Mouse (Mus musculus) neural tube, embryonic 13.5 days (tissue): ENCODE results near the gene Cavin4. TPM values are rescaled to one million over a fixed set of nuclear protein-coding genes. Genes with fewer than 3 reads are reported as not detected.

Experiments used
- ATAC-seq: fragments of 200-750 bp; cut with Nextera tagmentation; 2 replicates; pipeline ENCODE4 v1.8.0; 2017; ENCODE audit warnings: low read depth, mild to moderate bottlenecking, moderate TSS enrichment, moderate library complexity
- H3K27ac ChIP-seq: fragments of 300-500 bp; sonication (generic); replicated peaks from 2 replicates; pipeline ENCODE4 v1.5.1; 2015; ENCODE audit warnings: moderate library complexity, mild to moderate bottlenecking, inconsistent platforms
- H3K27me3 ChIP-seq: fragments of 300-500 bp; sonication (generic); 2 replicates; pipeline ENCODE4 v1.6.1; 2015; ENCODE audit warnings: mild to moderate bottlenecking, inconsistent platforms
- H3K36me3 ChIP-seq: fragments of 300-500 bp; sonication (generic); 2 replicates; pipeline ENCODE4 v1.6.1; 2015; ENCODE audit warnings: mild to moderate bottlenecking, inconsistent platforms
- H3K4me1 ChIP-seq: fragments of 300-500 bp; sonication (generic); replicated peaks from 2 replicates; pipeline ENCODE4 v1.6.1; 2015; ENCODE audit warnings: inconsistent platforms
- H3K4me2 ChIP-seq: fragments of 300-500 bp; sonication (generic); 2 replicates; pipeline ENCODE4 v1.6.1; 2015; ENCODE audit warnings: inconsistent platforms, mild to moderate bottlenecking, moderate library complexity
- H3K4me3 ChIP-seq: fragments of 300-500 bp; sonication (generic); 2 replicates; pipeline ENCODE4 v1.5.1; 2015; ENCODE audit warnings: mild to moderate bottlenecking, inconsistent platforms
- H3K9ac ChIP-seq: fragments of 300-500 bp; sonication (generic); 2 replicates; pipeline ENCODE4 v1.6.1; 2015; ENCODE audit warnings: moderate library complexity, mild to moderate bottlenecking, inconsistent platforms
- H3K9me3 ChIP-seq: fragments of 300-500 bp; sonication (generic); 2 replicates; pipeline ENCODE4 v1.6.1; 2016; ENCODE audit warnings: inconsistent platforms
- WGBS: fragments of 180-500 bp; shearing (Covaris S2); methylation state at CpG from one replicate; pipeline ENCODE4 v1.1.7; 2015; 5-methylcytosine and 5-hydroxymethylcytosine counted together
- polyA plus RNA-seq: library from polyadenylated mRNA; unstranded; fragments of >200 nt; fragmentation: Nextera tagmentation; extraction: Ambion mirVana; gene quantifications from 2 replicates; pipeline ENCODE4 v1.2.1, GENCODE M21; 2015

The Cavin4 gene
- polyA plus RNA-seq, 1 experiment from 2014 or later, result 1.8 TPM

GRCm38 (mm10) chr4:48639503-48639902 lies 23.8 kb upstream of the Cavin4 start:
- H3K9me3 ChIP-seq, result no peaks in the 10 kb centered on the region
- H3K4me3 ChIP-seq, result no peak overlapping the region
- H3K4me1 ChIP-seq, result no peaks in the 10 kb centered on the region; the same call in 1 of the 2 replicates
- no peaks in the 10 kb centered on the region for H3K27me3 ChIP-seq
- no peak overlapping the region for H3K9ac ChIP-seq
- no peak overlapping the region for H3K4me2 ChIP-seq
- H3K36me3 ChIP-seq, result peaks cover 82% of the 10 kb centered on the region
- H3K27ac ChIP-seq, result no peak overlapping the region
- WGBS, result 92% methylated on average over 17 of the region's 17 CpGs
- ATAC-seq, result no peak

GRCm38 (mm10) chr4:48643801-48644200 lies 19.5 kb upstream of the Cavin4 start:
- no peak for ATAC-seq
- H3K4me1 ChIP-seq, result no peaks in the 10 kb centered on the region
- no peak overlapping the region for H3K4me3 ChIP-seq
- 86% methylated on average over 6 of the region's 6 CpGs for WGBS
- H3K4me2 ChIP-seq, result no peak overlapping the region
- no peaks in the 10 kb centered on the region for H3K9me3 ChIP-seq
- H3K27me3 ChIP-seq, result no peaks in the 10 kb centered on the region
- H3K27ac ChIP-seq, result no peak overlapping the region
- H3K9ac ChIP-seq, result no peak overlapping the region
- peaks cover 89% of the 10 kb centered on the region for H3K36me3 ChIP-seq

GRCm38 (mm10) chr4:48646143-48646542 lies 17.2 kb upstream of the Cavin4 start:
- no peak overlapping the region for H3K4me3 ChIP-seq
- WGBS, result 95% methylated on average over 5 of the region's 5 CpGs
- no peaks in the 10 kb centered on the region for H3K9me3 ChIP-seq
- H3K27me3 ChIP-seq, result no peaks in the 10 kb centered on the region
- H3K27ac ChIP-seq, result no peak overlapping the region
- H3K9ac ChIP-seq, result no peak overlapping the region
- H3K36me3 ChIP-seq, result peaks cover 88% of the 10 kb centered on the region
- no peak for ATAC-seq
- H3K4me1 ChIP-seq, result no peaks in the 10 kb centered on the region
- H3K4me2 ChIP-seq, result no peak overlapping the region

GRCm38 (mm10) chr4:48650617-48651360 lies 12.5 kb upstream of the Cavin4 start:
- 92% methylated on average over 10 of the region's 10 CpGs for WGBS
- no peak for ATAC-seq
- H3K27ac ChIP-seq, result no peak overlapping the region
- H3K9ac ChIP-seq, result no peak overlapping the region
- peaks cover 16% of the 10 kb centered on the region for H3K4me1 ChIP-seq
- no peak overlapping the region for H3K4me2 ChIP-seq
- no peak overlapping the region for H3K4me3 ChIP-seq
- H3K27me3 ChIP-seq, result no peaks in the 10 kb centered on the region
- H3K36me3 ChIP-seq, result peaks cover 87% of the 10 kb centered on the region
- H3K9me3 ChIP-seq, result no peaks in the 10 kb centered on the region

GRCm38 (mm10) chr4:48654118-48654517 lies 9.2 kb upstream of the Cavin4 start:
- no peak overlapping the region for H3K4me3 ChIP-seq
- H3K9ac ChIP-seq, result no peak overlapping the region
- 29% methylated on average over 4 of the region's 4 CpGs for WGBS
- peaks cover 88% of the 10 kb centered on the region for H3K36me3 ChIP-seq
- ATAC-seq, result peak; percentile 55
- H3K9me3 ChIP-seq, result no peaks in the 10 kb centered on the region
- H3K27ac ChIP-seq, result no peak overlapping the region
- no peaks in the 10 kb centered on the region for H3K27me3 ChIP-seq
- no peak overlapping the region for H3K4me2 ChIP-seq
- H3K4me1 ChIP-seq, result peaks cover 16% of the 10 kb centered on the region

- Histone ChIP-seq H3K9ac (no peak overlapping the region), H3K9me3 (no peaks in the 10 kb centered on the region), H3K27me3 (no peaks in the 10 kb centered on the region), H3K36me3 (peaks cover 90% of the 10 kb centered on the region), H3K4me3 (no peak overlapping the region), H3K27ac (no peak overlapping the region), H3K4me1 (peaks cover 16% of the 10 kb centered on the region), H3K4me2 (no peak overlapping the region)
- no peak for ATAC-seq
- 95% methylated on average over 8 of the region's 8 CpGs for WGBS
These were observed 6.8 kb upstream of the Cavin4 start for GRCm38 (mm10) chr4:48656530-48656929.

- Histone ChIP-seq H3K9ac (no peak overlapping the region), H3K4me2 (no peak overlapping the region), H3K27me3 (no peaks in the 10 kb centered on the region), H3K27ac (no peak overlapping the region), H3K4me3 (no peak overlapping the region), H3K4me1 (no peaks in the 10 kb centered on the region), H3K36me3 (peaks cover 78% of the 10 kb centered on the region), H3K9me3 (no peaks in the 10 kb centered on the region)
- no peak for ATAC-seq
- 79% methylated on average over 4 of the region's 4 CpGs for WGBS
These were observed 3.2 kb upstream of the Cavin4 start for GRCm38 (mm10) chr4:48660144-48660543.

- peaks cover 80% of the 10 kb centered on the region for H3K36me3 ChIP-seq
- no peak overlapping the region for H3K4me2 ChIP-seq
- no peaks in the 10 kb centered on the region for H3K27me3 ChIP-seq
- H3K4me3 ChIP-seq, result no peak overlapping the region
- ATAC-seq, result no peak
- no peaks in the 10 kb centered on the region for H3K9me3 ChIP-seq
- no peak overlapping the region for H3K27ac ChIP-seq
- no peaks in the 10 kb centered on the region for H3K4me1 ChIP-seq
- WGBS, result 91% methylated on average over 7 of the region's 7 CpGs
- H3K9ac ChIP-seq, result no peak overlapping the region
These were observed 2.4 kb upstream of the Cavin4 start for GRCm38 (mm10) chr4:48660619-48661575.

GRCm38 (mm10) chr4:48664021-48664420 lies 707 bp downstream of the Cavin4 start:
- ATAC-seq, result no peak
- no peak overlapping the region for H3K4me3 ChIP-seq
- no peak overlapping the region for H3K27ac ChIP-seq
- no peaks in the 10 kb centered on the region for H3K27me3 ChIP-seq
- H3K36me3 ChIP-seq, result peaks cover 62% of the 10 kb centered on the region
- H3K9ac ChIP-seq, result no peak overlapping the region
- 91% methylated on average over 6 of the region's 6 CpGs for WGBS
- no peaks in the 10 kb centered on the region for H3K9me3 ChIP-seq
- H3K4me1 ChIP-seq, result no peaks in the 10 kb centered on the region
- no peak overlapping the region for H3K4me2 ChIP-seq

- no peak overlapping the region for H3K9ac ChIP-seq
- whole genome bisulfite sequencing, result 85% methylated on average over 6 of the region's 6 CpGs
These were observed 4.0 kb downstream of the Cavin4 start for GRCm38 (mm10) chr4:48667279-48667678.

GRCm38 (mm10) chr4:48672915-48673314 lies 9.6 kb downstream of the Cavin4 start:
- H3K4me3 ChIP-seq, result no peak overlapping the region
- no peak overlapping the region for H3K27ac ChIP-seq
- H3K9me3 ChIP-seq, result no peaks in the 10 kb centered on the region
- H3K9ac ChIP-seq, result no peak overlapping the region
- H3K36me3 ChIP-seq, result peaks cover 66% of the 10 kb centered on the region
- WGBS, result 94% methylated on average over 5 of the region's 5 CpGs
- no peak for ATAC-seq
- H3K4me2 ChIP-seq, result no peak overlapping the region
- no peaks in the 10 kb centered on the region for H3K27me3 ChIP-seq
- H3K4me1 ChIP-seq, result no peaks in the 10 kb centered on the region

More at GRCm38 (mm10) chr4:48667279-48667678, 4.0 kb downstream of the Cavin4 start:
- H3K27ac ChIP-seq, result no peak overlapping the region
- no peak for ATAC-seq
- H3K9me3 ChIP-seq, result no peaks in the 10 kb centered on the region
- H3K4me3 ChIP-seq, result no peak overlapping the region
- H3K36me3 ChIP-seq, result peaks cover 60% of the 10 kb centered on the region
- H3K4me2 ChIP-seq, result no peak overlapping the region
- no peaks in the 10 kb centered on the region for H3K4me1 ChIP-seq
- H3K27me3 ChIP-seq, result no peaks in the 10 kb centered on the region

DNA sequence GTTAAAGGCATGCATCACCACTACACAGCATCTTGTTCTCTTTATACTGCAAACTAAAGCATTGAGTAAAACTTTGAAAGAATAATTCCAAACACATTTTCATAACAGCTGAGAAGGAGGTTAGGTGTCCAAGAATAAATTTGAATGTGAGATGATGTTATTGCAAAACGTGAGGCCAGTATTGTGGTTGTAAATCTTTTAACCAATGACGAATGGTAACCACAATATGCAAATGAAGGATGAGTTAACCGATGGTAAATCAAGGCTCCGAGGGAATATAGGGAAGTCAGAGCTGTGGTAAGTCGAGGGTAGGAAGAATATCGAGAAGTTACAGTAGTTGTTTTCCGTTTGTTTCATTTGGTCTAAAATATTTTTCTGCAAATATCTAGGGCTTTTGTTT lies 11.1 kb downstream of the Cavin4 start:
- Histone ChIP-seq H3K9ac (no peak overlapping the region), H3K4me3 (no peak overlapping the region), H3K27me3 (no peaks in the 10 kb centered on the region), H3K4me1 (no peaks in the 10 kb centered on the region), H3K36me3 (peaks cover 61% of the 10 kb centered on the region), H3K27ac (no peak overlapping the region), H3K9me3 (no peaks in the 10 kb centered on the region), H3K4me2 (no peak overlapping the region)
- no peak for ATAC-seq
- WGBS, result 83% methylated on average over 7 of the region's 7 CpGs
